Mouse (Mus musculus): ENCODE data around the gene Sav1.

DNA sequence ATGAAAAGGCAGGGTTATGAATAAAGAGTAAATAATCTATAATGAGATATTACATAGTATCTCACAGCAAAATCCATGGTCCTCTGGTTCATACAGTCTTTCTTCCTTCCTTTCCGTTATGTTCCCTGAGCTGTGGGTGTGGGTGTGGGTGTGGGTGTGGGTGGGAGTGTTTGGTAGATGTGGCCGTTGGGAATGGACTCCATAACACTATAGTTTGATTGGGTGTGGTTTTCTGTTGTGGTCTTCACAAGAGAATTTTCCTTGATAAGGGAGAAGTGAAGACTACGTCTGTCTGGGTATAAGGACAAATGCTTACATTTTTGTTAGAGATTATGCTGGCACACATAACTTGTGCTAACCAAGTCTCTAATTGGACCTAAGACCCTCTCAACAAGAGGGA is 63.2 kb downstream of the Sav1 start:
- TF ChIP-seq CTCF (IDR thresholded peaks at IDR 0.05; ENCODE audit: low read depth, low read length) (no peak), POLR2A (IDR thresholded peaks at IDR 0.05; ENCODE audit: extremely low read depth, insufficient read depth, low read length) (no peak)

All from liver, adult 2 months (tissue).